Mouse (Mus musculus): ENCODE measurements at regions not wholly inside any gene's neighbourhood (a gene's known extent, or its start where the extent isn't known, plus 50 kb on each side); places are given as distances from the start of the nearest gene placed in this dataset.

DNA sequence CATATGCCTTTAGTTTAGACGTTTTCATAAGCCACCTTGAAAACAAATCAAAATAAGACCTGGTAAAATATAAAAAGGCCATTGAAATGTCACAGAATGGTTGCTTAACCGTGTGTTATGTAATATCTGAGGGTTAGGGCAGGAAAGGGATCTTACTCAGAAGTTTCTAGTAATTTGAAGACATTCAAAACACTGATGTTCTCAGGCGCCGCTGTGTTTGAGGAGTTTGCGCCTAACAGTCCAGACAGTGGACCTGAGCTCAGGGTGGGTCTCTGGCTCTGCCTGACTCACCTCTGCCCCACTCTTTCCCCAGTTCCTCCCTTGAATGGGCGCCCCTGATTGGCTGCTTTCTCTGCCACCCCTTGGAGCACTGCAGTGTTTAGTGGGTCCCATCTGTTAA lies 125.2 kb downstream of the Slc38a4 start:
- no peak for TF ChIP-seq CTCF (IDR thresholded peaks at IDR 0.05; ENCODE audit: insufficient read depth, low read depth, low read length)
- TF ChIP-seq POLR2A (IDR thresholded peaks at IDR 0.05; ENCODE audit: insufficient read depth, low read depth, low read length), result no peak

Data from olfactory bulb, adult 2 months (tissue).